Mouse (Mus musculus) cerebellum, adult 2 months (tissue): ENCODE measurements around the gene Trim14. TPM values are rescaled to one million over a fixed set of nuclear protein-coding genes. Genes with fewer than 3 reads are reported as not detected.

Experiments
- DNase-seq, 2 experiments: peaks; one replicate each; pipeline ENCODE4 v3.0.0; 2021
- H3K27ac ChIP-seq: fragments of 200-500 bp; 2 replicates; pipeline ENCODE4 v1.5.1; 2012; ENCODE audit warnings: low read length, control low read depth, inconsistent platforms; ENCODE audit not compliant: insufficient read depth
- H3K27me3 ChIP-seq: fragments of 200-500 bp; 2 replicates; pipeline ENCODE4 v1.6.1; 2012; ENCODE audit warnings: inconsistent platforms, mild to moderate bottlenecking, low read length, moderate library complexity; ENCODE audit not compliant: control insufficient read depth, insufficient read depth
- H3K4me1 ChIP-seq: fragments of 200-500 bp; 2 replicates; pipeline ENCODE4 v1.6.1; 2011; ENCODE audit warnings: low read length; ENCODE audit not compliant: control insufficient read depth, insufficient read depth
- H3K4me3 ChIP-seq: fragments of 200-500 bp; replicated peaks from 2 replicates; pipeline ENCODE3; 2011; ENCODE audit warnings: mild to moderate bottlenecking, low read depth, low read length, control low read depth; ENCODE audit not compliant: insufficient read depth
- CTCF ChIP-seq: fragments of 200-500 bp; IDR thresholded peaks from 2 replicates; pipeline ENCODE4 v1.5.1; 2011; ENCODE audit warnings: low read depth, mild to moderate bottlenecking, control low read depth, low read length, moderate library complexity, borderline replicate concordance; ENCODE audit not compliant: insufficient read depth
- POLR2A ChIP-seq: fragments of 200-500 bp; IDR thresholded peaks from 2 replicates; pipeline ENCODE4 v1.6.1; 2011; ENCODE audit warnings: low read length, control low read depth, borderline replicate concordance; ENCODE audit not compliant: insufficient read depth
- WGBS: fragments of 180-500 bp; shearing (Covaris S2); methylation state at CpG from one replicate; pipeline ENCODE4 v1.1.7; 2018; 5-methylcytosine and 5-hydroxymethylcytosine counted together
- polyA plus RNA-seq: library from polyadenylated mRNA; depleted of rRNA; stranded (reverse); fragments of >200 nt; gene quantifications from 2 replicates; pipeline ENCODE4 v1.2.3, GENCODE M21; 2012

Gene Trim14
- polyA plus RNA-seq, 1 experiment = 0.69 TPM

- no peak overlapping the region for H3K4me3 ChIP-seq
- no peaks in the 10 kb centered on the region for H3K4me1 ChIP-seq
- 90% methylated on average over 2 of the region's 2 CpGs for WGBS
- no peak for DNase-seq
- H3K27me3 ChIP-seq = no peaks in the 10 kb centered on the region
- TF ChIP-seq CTCF = no peak
- TF ChIP-seq POLR2A = no peak
- H3K27ac ChIP-seq = no peak overlapping the region
Measured at GRCm38 (mm10) chr4:46479081-46479480, 56.9 kb downstream of the Trim14 start.

- Histone ChIP-seq H3K4me3 (no peak overlapping the region), H3K4me1 (no peaks in the 10 kb centered on the region), H3K27me3 (no peaks in the 10 kb centered on the region), H3K27ac (no peak overlapping the region)
- 93% methylated on average over 5 of the region's 5 CpGs for WGBS
- no peak for DNase-seq
- no peak for TF ChIP-seq CTCF
- TF ChIP-seq POLR2A = no peak
Measured at GRCm38 (mm10) chr4:46475101-46475500, 60.8 kb downstream of the Trim14 start.

GRCm38 (mm10) chr4:46465740-46466139 is 70.2 kb downstream of the Trim14 start:
- TF ChIP-seq CTCF (peak; percentile 24; the same call in 1 of the 2 replicates), POLR2A (no peak)
- DNase-seq = no peak
- H3K27ac ChIP-seq = no peak overlapping the region
- H3K4me1 ChIP-seq = no peaks in the 10 kb centered on the region
- no peaks in the 10 kb centered on the region for H3K27me3 ChIP-seq
- 78% methylated on average over 3 of the region's 3 CpGs for WGBS
- H3K4me3 ChIP-seq = no peak overlapping the region

GRCm38 (mm10) chr4:46463130-46463830 is 72.7 kb downstream of the Trim14 start:
- Histone ChIP-seq H3K27ac (no peak overlapping the region), H3K4me1 (0 out of 2 replicates have a peak, but pooled peaks cover under 1% of the 10 kb centered on the region), H3K4me3 (no peak overlapping the region), H3K27me3 (no peaks in the 10 kb centered on the region)
- WGBS = 84% methylated on average over 7 of the region's 7 CpGs
- TF ChIP-seq POLR2A = no peak
- TF ChIP-seq CTCF = peak; percentile 48; the same call in 1 of the 2 replicates
- DNase-seq = no peak

GRCm38 (mm10) chr4:46458411-46458810 is 77.5 kb downstream of the Trim14 start:
- no peak overlapping the region for H3K4me3 ChIP-seq
- 89% methylated on average over 2 of the region's 2 CpGs for WGBS
- DNase-seq = no peak
- H3K4me1 ChIP-seq = 0 out of 2 replicates have a peak, but pooled peaks cover 3% of the 10 kb centered on the region
- TF ChIP-seq CTCF (no peak), POLR2A (no peak)
- no peak overlapping the region for H3K27ac ChIP-seq
- no peaks in the 10 kb centered on the region for H3K27me3 ChIP-seq

- 91% methylated on average over 3 of the region's 3 CpGs for WGBS
- no peak for DNase-seq
- no peak overlapping the region for H3K4me3 ChIP-seq
- 0 out of 2 replicates have a peak, but pooled peaks cover 3% of the 10 kb centered on the region for H3K4me1 ChIP-seq
- H3K27ac ChIP-seq = no peak overlapping the region
- H3K27me3 ChIP-seq = no peaks in the 10 kb centered on the region
- TF ChIP-seq POLR2A (no peak), CTCF (no peak)
Measured at GRCm38 (mm10) chr4:46457186-46457585, 78.8 kb downstream of the Trim14 start.

GRCm38 (mm10) chr4:46456762-46457161 is 79.2 kb downstream of the Trim14 start:
- Histone ChIP-seq H3K27me3 (no peaks in the 10 kb centered on the region), H3K4me3 (no peak overlapping the region), H3K27ac (no peak overlapping the region), H3K4me1 (0 out of 2 replicates have a peak, but pooled peaks cover 3% of the 10 kb centered on the region)
- no peak for TF ChIP-seq POLR2A
- 90% methylated on average over 4 of the region's 4 CpGs for WGBS
- DNase-seq = no peak
